Mouse (Mus musculus) cerebellum, adult 8-10 months (tissue): Measurements from ENCODE around the gene Fam172a.
A peak's percentile ranks its signal among the peaks of the same experiment; 100 is the strongest.

Experiments used
- DNase-seq: peaks from one replicate; pipeline ENCODE4 v3.0.0; 2022

The Fam172a gene

DNA sequence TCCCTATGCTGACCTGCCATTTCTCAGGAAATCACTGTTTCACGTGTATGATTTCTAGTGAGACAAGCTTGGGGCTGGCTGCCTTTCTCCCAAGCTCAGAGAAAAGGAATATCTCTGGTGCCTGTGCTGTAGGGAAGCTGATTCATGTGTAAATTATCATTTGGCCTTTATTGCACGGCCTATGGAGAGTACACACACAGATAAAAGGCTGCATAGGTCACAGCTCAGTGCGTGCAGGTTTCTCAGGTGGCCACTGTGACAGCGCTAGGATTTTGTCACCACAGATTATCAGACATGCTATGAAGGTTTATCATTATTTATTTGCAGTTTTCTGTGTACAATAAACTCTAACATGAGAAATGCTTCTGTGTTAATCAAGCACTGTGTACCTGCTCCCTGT lies 408.8 kb downstream of the Fam172a start:
- no peak for DNase-seq

- no peak for DNase-seq
These were observed 412.1 kb downstream of the Fam172a start for GRCm38 (mm10) chr13:78113978-78114377.

DNA sequence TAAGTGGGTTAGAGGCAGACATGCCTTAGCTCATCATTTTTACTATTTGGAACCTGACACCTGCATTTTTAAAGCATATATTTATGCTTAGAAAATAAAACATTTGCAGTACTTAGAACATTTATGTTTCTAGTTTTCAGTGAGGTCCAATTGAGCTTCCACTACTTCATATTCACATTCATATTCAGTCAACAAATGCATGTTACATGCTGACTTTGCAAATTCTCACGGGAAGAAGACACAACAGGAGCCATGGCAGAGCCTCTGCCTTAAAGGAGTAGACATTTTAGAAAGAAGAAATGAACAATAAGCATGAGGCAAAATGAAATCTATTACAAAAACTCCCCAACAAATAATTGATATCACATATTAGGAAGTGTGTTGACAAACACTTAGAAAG lies 416.9 kb downstream of the Fam172a start:
- DNase-seq = no peak

GRCm38 (mm10) chr13:78121991-78122390 lies 420.2 kb downstream of the Fam172a start:
- DNase-seq = no peak

- DNase-seq = no peak
These were observed 422.1 kb downstream of the Fam172a start for GRCm38 (mm10) chr13:78123911-78124426.

- no peak for DNase-seq
These were observed 455.6 kb downstream of the Fam172a start for GRCm38 (mm10) chr13:78157465-78157864.

DNA sequence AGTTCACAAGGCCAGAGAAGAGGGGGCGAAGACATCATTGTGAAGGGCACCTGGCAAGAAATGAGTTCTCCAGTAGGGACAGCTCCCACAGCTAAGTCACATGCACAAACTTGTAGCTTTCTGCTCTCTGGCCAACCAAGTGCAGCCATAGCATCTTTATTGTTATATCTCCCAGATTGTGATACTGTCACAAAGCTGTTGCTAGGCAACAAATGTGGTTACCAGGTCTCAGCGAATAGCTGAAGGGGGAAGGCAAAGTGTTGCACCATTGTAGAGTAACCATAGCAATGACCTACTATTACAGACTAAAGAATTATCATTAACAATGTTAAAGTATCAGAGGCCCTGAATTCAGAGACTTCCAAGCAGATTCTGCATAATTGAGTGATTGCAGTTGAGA lies 460.3 kb downstream of the Fam172a start:
- no peak for DNase-seq

DNA sequence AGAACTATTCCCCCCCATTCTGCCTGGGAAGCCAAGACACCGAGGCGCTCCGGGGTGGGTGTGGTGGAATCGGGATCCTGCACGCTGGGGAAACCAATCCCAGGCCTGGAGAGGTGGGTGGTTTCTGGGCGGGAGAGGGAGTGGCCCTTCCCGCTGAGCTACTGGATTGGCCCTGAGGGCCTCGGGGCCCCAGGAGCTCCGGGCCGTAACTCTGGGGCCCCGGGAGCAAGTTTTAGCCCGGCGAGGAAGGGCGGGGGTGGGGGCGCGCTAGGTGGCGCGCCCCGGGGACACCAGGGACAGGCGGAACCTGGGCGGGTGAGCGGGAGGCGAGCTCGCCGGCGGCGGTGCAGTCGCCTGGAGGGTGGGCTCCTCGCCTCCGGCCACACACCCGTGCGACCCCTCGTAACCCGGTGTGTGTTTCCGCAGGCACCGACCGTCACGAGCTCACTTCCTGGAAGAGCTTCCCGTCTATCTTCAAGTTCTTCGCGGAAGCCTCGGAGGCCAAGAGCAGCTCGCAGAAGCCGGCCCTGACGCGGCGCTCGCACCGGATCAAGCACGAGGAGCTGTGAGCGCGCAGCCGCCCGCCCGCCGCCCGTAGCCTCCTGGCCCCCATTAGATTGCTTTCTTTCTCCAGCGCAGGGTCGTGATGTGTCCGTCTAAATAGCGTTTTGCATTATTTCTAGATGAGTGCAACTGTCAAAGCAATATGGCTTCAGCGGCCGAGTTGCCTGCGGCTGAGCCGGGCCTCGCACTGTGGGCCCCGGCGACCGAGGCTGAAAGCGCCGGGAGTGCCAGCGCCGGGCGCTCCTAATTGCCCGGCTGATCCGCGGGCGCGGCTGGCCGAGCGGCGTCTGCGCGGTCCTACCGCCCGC lies 461.5 kb downstream of the Fam172a start:
- DNase-seq = peak; percentile 68

DNA sequence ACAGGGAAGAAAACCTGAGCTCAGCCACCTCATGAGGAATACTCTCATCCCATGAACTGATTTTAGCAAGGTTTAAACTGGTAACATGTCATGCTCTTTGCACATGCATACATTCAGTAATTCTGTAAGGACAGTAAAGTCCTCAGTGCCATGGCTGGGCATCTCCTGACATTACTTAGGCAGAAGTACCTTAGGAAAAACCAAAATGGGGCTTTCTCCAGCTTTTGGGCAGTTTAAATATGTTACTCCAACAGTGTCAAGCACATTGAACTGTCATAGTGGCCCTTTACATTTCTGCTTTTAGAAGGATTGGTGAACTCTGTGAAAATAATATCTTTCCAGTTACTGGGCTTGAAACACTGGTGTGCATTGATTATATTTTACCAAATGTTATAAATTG lies 463.1 kb downstream of the Fam172a start:
- DNase-seq = no peak

GRCm38 (mm10) chr13:78168166-78168565 lies 466.3 kb downstream of the Fam172a start:
- no peak for DNase-seq

DNA sequence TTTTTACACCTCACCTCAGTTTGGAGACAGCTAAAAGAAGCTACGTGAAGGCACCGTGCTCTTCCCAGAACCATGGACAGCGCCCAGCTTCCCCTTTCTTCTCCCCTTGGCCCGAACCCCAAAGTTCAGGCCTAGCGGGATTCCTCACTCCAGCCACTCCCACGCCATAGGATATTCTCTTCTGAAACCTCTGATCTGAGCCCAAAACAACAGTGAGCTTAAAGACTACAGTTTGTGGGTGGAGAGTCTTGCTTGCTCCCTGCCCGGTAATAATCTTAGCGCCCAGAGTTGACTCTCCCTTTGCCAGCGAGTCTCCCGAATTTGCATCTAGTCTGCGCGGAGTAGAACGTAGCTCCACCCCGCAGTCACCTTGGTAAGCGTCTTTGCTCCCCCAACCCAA lies 469.5 kb downstream of the Fam172a start:
- DNase-seq = no peak

DNA sequence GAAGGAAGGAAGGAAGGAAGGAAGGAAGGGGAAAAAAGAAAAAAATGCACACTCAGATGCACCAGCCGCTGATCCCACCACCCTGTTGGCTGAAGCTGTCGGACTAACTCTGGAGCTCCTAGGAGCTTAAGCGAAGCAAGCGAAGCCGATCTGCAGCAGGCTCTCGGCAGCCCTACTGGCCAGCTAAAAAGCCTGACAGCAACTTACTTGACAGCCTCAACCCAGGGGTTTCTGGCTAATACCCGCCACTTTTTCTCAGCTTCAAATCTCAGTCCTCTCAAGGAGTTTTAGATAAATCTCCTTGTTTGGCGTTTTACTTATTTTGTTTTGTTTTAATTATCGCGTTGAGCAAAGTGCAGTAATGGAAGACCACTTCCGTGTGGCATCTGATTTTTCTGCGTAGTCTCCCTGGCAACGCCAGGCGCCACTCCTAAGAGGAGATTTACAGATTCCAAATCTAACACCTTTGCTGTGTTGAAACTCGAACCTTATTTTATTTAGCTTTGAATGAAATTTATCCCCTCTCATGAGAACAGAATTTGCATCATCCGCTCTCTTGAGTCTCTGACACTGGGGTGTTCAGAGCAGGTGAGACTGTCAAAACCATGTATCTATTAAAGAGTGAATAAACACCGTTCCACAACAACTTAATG lies 470.3 kb downstream of the Fam172a start:
- DNase-seq = no peak

DNA sequence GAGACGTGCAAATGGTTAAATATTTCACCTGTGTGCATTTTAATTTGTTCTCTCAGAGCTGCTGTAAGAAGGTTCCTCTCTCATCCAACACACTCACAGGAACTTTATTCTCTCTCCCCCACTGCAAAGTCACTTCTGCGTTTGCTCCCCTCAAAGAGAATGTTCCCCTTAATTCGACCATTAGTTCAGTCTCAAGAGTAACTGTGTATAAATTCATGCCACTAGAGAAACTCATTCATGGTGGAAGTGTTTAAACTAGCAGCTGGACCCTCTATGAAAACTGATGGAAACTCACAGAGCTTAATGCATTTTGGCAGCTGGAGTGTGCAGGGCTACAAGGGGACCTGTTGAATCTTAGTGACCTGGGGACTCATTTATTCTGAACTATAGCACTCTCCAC lies 471.0 kb downstream of the Fam172a start:
- DNase-seq = no peak

GRCm38 (mm10) chr13:78174191-78174590 lies 472.4 kb downstream of the Fam172a start:
- no peak for DNase-seq

- no peak for DNase-seq
These were observed 473.1 kb downstream of the Fam172a start for GRCm38 (mm10) chr13:78174891-78175290.

GRCm38 (mm10) chr13:78175821-78176380 lies 474.1 kb downstream of the Fam172a start:
- no peak for DNase-seq

DNA sequence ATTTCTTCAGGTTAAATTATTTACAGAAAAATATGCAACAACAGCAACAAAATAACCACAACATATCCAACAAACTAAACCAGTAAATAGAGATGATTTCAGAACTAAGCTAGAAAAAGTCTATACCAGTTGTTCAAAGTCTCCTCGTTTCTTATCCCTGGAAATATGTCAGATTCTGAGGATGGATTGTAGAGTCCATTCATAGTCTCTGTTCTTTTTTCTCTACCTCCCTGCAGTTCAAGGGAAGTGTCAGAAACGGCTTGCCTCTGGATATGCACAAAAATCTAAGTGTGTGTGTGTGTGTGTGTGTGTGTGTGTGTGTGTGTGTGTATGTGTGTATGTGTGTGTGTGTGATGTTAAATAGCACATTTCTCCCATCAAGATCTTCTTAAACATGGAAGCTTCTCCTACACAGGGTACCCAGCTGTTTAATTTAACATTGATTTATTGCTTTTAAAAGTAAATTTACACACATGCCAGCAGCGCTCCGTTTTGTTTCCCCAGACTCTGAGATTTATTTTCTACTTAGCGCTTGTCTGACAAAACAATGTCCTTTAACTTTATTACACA lies 475.6 kb downstream of the Fam172a start:
- DNase-seq = no peak

GRCm38 (mm10) chr13:78178021-78178420 lies 476.2 kb downstream of the Fam172a start:
- DNase-seq = no peak

- DNase-seq = no peak
These were observed 476.9 kb downstream of the Fam172a start for GRCm38 (mm10) chr13:78178771-78179170.

DNA sequence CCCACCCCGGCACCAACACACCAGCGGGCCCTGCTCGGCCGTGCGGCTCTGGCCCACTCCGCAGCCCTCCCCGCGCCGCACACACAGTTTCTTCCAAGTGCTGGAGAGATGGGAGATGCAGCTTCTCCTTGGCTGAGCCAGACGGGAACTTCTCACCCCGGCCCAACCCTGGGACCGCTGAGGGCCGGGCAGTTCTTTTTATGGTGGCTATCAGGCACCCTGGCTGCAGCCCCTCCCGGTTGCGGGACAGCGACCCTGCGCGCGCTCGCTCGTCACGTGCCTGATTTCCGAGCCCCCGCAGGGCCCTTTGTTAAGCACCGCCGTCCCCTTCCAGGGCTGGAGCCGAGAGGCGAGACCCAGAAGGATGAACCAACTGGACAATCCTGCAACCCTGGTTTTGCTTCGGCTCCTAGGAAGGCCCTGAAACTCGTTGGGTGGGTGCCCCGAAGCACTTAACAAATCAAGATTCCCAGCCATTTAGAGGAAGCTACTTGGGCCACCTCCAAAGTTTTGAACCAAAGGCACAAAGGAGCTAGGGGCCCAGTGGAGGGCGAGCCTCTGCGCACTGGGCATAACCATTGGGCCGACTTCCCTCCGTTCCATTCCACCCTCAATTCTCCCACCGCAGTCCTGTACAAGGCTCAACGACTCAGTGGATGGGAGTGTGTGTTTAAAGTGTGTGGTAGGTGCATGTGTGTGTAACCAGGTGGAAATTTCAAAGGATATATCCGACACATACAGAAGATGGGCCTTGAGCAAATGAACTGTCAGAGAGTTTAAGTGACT lies 477.7 kb downstream of the Fam172a start:
- DNase-seq = no peak

DNA sequence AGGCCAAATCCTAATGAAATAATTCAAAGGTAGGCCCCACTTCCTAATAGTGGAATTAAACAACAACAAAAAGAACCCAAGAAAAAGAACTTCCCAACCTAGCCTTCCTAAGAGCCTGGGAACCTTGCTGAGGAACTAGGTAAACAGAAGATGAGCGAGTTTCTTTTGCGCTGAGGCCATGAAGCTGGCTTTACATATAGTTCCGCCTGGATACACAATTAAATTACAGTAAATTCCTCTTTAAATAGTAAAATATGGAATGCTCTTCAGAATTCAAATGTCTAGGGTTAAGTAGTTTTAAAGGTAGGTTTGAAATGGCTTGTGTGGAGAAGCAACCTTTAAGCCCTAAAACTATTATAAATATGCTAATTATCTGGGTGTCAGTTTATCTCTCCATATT lies 478.4 kb downstream of the Fam172a start:
- no peak for DNase-seq

DNA sequence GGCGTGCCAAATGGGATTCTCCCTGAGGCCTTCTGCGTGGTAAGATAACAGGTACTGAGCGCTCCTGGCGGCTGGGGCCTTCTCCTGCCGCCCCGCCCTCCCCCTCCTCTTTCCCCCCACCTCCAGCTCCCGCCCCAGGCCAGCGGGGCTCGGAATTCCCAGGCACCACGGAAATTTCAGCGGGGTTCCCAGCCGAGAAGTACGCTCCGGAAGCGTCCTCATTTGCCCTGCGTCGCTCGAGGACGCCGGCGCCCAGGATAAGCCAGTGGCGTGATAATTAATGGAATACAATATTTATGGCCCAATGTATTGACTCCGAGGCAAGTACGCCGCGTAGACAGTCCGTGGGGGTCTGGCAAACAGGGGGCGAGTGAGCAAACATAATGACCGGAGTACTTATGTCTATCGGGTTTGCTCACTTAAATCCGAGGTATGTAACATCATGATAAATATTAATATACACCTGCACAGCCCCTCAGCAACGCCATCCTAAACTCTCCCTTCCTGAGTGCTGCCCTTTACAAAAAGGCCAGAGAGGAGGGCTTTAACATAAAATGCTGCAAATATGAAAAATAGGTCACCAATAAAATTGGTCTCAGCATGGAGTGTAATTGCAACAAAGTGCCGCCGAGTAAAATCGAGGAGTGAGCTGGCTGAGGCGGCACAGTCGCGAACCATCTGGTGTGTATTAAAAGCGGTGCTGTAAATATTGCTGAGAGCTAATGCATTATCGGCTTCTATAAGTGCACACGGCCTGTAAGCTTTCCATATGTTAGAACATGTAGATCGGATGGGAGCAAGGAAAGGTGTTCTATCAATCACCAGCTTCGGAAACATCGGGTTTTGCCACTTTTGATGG lies 479.5 kb downstream of the Fam172a start:
- peak; percentile 58 for DNase-seq
